Mouse (Mus musculus) forebrain, embryonic 16.5 days (tissue): Measurements from ENCODE around the gene Cct2. TPM values are rescaled to one million over a fixed set of nuclear protein-coding genes. Genes with fewer than 3 reads are reported as not detected.
"Not testable (repeated sequence)": the region's sequence is repeated elsewhere in the genome, so short reads cannot be mapped to it uniquely, and the experiment has no call there.

Experiments
- ATAC-seq: fragments of 200-750 bp; cut with Nextera tagmentation; 2 replicates; pipeline ENCODE4 v1.8.0; 2017; ENCODE audit warnings: mild to moderate bottlenecking, moderate library complexity
- H3K27ac ChIP-seq: fragments of 300-500 bp; sonication (generic); 2 replicates; pipeline ENCODE4 v1.5.1; 2014; ENCODE audit warnings: low read length, control low read depth
- H3K27me3 ChIP-seq: fragments of 300-500 bp; sonication (generic); replicated peaks from 2 replicates; pipeline ENCODE4 v1.6.1; 2014; ENCODE audit warnings: low read length; ENCODE audit not compliant: control insufficient read depth, insufficient read depth
- H3K36me3 ChIP-seq: fragments of 300-500 bp; sonication (generic); 2 replicates; pipeline ENCODE4 v1.6.1; 2014; ENCODE audit not compliant: control insufficient read depth, insufficient read depth
- H3K4me1 ChIP-seq: fragments of 300-500 bp; sonication (generic); replicated peaks from 2 replicates; pipeline ENCODE4 v1.6.1; 2014; ENCODE audit warnings: low read length; ENCODE audit not compliant: control insufficient read depth, insufficient read depth
- H3K4me2 ChIP-seq: fragments of 300-500 bp; sonication (generic); 2 replicates; pipeline ENCODE4 v1.6.1; 2014; ENCODE audit warnings: mild to moderate bottlenecking, low read length, control low read depth
- H3K4me3 ChIP-seq: fragments of 300-500 bp; sonication (generic); replicated peaks from 2 replicates; pipeline ENCODE4 v1.5.1; 2014; ENCODE audit warnings: mild to moderate bottlenecking, low read length, control low read depth
- H3K9ac ChIP-seq: fragments of 300-500 bp; sonication (generic); replicated peaks from 2 replicates; pipeline ENCODE4 v1.6.1; 2014; ENCODE audit warnings: low read depth, low read length, control low read depth
- H3K9me3 ChIP-seq: fragments of 300-500 bp; sonication (generic); 2 replicates; pipeline ENCODE4 v1.6.1; 2016; ENCODE audit warnings: low read length; ENCODE audit not compliant: control insufficient read depth
- WGBS: fragments of 180-500 bp; shearing (Covaris S2); extraction: QIAGEN DNeasy Blood & Tissue Kit; methylation state at CpG from one replicate; pipeline ENCODE4 v1.1.7; 2014; 5-methylcytosine and 5-hydroxymethylcytosine counted together
- polyA plus RNA-seq: library from polyadenylated mRNA; unstranded; fragments of >200 nt; fragmentation: Nextera tagmentation; extraction: Ambion mirVana; gene quantifications from 2 replicates; pipeline ENCODE4 v1.2.1, GENCODE M21; 2015

The Cct2 gene
- polyA plus RNA-seq, 1 experiment from 2014 or later, result 266 TPM

GRCm38 (mm10) chr10:117069109-117069508 lies 5.5 kb upstream of the Cct2 start:
- no peak overlapping the region for H3K4me3 ChIP-seq
- no peak overlapping the region for H3K27ac ChIP-seq
- H3K9ac ChIP-seq, result no peak overlapping the region
- no peak overlapping the region for H3K4me2 ChIP-seq
- WGBS, result 96% methylated on average over 3 of the region's 3 CpGs
- peaks cover 12% of the 10 kb centered on the region for H3K36me3 ChIP-seq
- no peak for ATAC-seq
- no peaks in the 10 kb centered on the region for H3K9me3 ChIP-seq
- no peaks in the 10 kb centered on the region for H3K4me1 ChIP-seq
- H3K27me3 ChIP-seq, result no peaks in the 10 kb centered on the region

GRCm38 (mm10) chr10:117064076-117064475 lies 462 bp upstream of the Cct2 start:
- H3K4me3 ChIP-seq, result peak overlapping the region; percentile 87
- peak; percentile 32 for ATAC-seq
- H3K27me3 ChIP-seq, result no peaks in the 10 kb centered on the region
- peak overlapping the region; percentile 93 for H3K27ac ChIP-seq
- 3% methylated on average over 7 of the region's 7 CpGs for WGBS
- no peaks in the 10 kb centered on the region for H3K9me3 ChIP-seq
- H3K36me3 ChIP-seq, result peaks cover 24% of the 10 kb centered on the region
- H3K4me2 ChIP-seq, result peak overlapping the region; percentile 66
- peak overlapping the region; percentile 53; the same call in 1 of the 2 replicates for H3K9ac ChIP-seq
- H3K4me1 ChIP-seq, result peaks cover 6% of the 10 kb centered on the region

GRCm38 (mm10) chr10:117062894-117063253 lies 740 bp downstream of the Cct2 start:
- H3K4me2 ChIP-seq, result peak overlapping the region; percentile 97
- H3K27ac ChIP-seq, result 0 out of 2 replicates have a peak overlapping the region, but pooled peaks have one; percentile 22
- no peaks in the 10 kb centered on the region for H3K9me3 ChIP-seq
- H3K36me3 ChIP-seq, result peaks cover 31% of the 10 kb centered on the region
- WGBS, result 3% methylated on average over 15 of the region's 15 CpGs
- no peak for ATAC-seq
- no peaks in the 10 kb centered on the region for H3K27me3 ChIP-seq
- peak overlapping the region; percentile 80 for H3K9ac ChIP-seq
- peak overlapping the region; percentile 87 for H3K4me3 ChIP-seq
- H3K4me1 ChIP-seq, result peaks cover 11% of the 10 kb centered on the region

GRCm38 (mm10) chr10:117055668-117056067 lies 7.9 kb downstream of the Cct2 start:
- Histone ChIP-seq H3K9me3 (no peaks in the 10 kb centered on the region), H3K36me3 (peaks cover 74% of the 10 kb centered on the region), H3K9ac (no peak overlapping the region), H3K27ac (no peak overlapping the region), H3K4me2 (no peak overlapping the region), H3K4me3 (no peak overlapping the region), H3K27me3 (no peaks in the 10 kb centered on the region), H3K4me1 (peaks cover 5% of the 10 kb centered on the region; the same call in 1 of the 2 replicates)
- ATAC-seq, result no peak
- 92% methylated on average over 4 of the region's 4 CpGs for WGBS

DNA sequence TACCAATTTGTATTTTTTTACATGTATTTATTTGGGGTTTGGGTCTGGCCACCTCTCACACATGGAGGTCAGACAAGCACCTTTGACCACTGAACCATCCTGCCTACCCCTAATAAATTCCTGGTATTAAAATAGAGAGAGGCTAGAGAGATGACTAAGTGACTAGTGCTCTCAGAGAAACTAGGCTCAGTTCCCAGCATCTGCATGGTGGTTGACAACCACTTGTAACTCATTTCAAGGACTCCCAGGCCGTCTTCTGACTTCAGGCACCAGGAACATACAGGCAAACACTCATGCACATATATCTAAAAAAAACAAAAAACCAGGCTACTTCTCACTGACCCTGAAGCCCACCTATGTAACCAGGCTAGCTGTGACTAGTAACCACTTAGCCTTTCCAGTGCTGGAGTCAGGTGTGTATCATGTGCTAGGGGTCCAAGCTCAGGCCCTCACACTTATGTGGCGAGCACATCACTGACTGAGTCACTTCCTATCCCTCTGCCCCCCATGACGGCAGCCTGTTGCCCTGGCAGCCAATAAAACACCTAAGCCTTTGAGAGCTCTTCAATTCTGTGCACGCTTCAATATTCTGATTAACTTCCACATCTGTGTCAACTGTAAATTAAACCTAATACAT lies 13.5 kb downstream of the Cct2 start:
- peaks cover 2% of the 10 kb centered on the region; the same call in 1 of the 2 replicates for H3K4me1 ChIP-seq
- H3K9ac ChIP-seq, result no peak overlapping the region
- H3K36me3 ChIP-seq, result peaks cover 35% of the 10 kb centered on the region
- H3K27ac ChIP-seq, result no peak overlapping the region
- 82% methylated on average over 4 of the region's 4 CpGs for WGBS
- H3K4me3 ChIP-seq, result no peak overlapping the region
- no peaks in the 10 kb centered on the region for H3K27me3 ChIP-seq
- no peak for ATAC-seq
- no peaks in the 10 kb centered on the region for H3K9me3 ChIP-seq
- no peak overlapping the region for H3K4me2 ChIP-seq

DNA sequence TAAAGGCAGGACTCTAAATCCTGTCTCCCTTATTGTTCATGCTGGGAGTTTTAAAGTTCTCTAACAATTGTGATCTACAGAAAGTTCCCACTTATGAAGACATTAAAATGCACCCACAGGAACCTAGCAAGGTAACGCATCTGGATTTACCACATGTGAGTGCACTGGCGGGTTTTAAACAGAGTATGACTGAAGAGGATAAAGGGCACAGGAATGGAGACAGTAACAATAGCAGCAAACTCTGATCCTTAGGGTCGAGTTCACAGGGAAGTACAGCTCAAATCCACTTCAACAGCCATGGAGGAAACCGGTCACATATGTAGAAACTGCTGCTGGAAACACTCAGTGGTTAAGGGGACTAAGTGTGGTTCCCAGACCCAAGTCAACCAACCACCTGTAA lies 14.4 kb downstream of the Cct2 start:
- no peaks in the 10 kb centered on the region for H3K9me3 ChIP-seq
- peaks cover 2% of the 10 kb centered on the region; the same call in 1 of the 2 replicates for H3K4me1 ChIP-seq
- H3K9ac ChIP-seq, result no peak overlapping the region
- peaks cover 27% of the 10 kb centered on the region for H3K36me3 ChIP-seq
- no peaks in the 10 kb centered on the region for H3K27me3 ChIP-seq
- ATAC-seq, result no peak
- WGBS, result 80% methylated on average over 4 of the region's 4 CpGs
- no peak overlapping the region for H3K27ac ChIP-seq
- H3K4me2 ChIP-seq, result no peak overlapping the region
- no peak overlapping the region for H3K4me3 ChIP-seq

DNA sequence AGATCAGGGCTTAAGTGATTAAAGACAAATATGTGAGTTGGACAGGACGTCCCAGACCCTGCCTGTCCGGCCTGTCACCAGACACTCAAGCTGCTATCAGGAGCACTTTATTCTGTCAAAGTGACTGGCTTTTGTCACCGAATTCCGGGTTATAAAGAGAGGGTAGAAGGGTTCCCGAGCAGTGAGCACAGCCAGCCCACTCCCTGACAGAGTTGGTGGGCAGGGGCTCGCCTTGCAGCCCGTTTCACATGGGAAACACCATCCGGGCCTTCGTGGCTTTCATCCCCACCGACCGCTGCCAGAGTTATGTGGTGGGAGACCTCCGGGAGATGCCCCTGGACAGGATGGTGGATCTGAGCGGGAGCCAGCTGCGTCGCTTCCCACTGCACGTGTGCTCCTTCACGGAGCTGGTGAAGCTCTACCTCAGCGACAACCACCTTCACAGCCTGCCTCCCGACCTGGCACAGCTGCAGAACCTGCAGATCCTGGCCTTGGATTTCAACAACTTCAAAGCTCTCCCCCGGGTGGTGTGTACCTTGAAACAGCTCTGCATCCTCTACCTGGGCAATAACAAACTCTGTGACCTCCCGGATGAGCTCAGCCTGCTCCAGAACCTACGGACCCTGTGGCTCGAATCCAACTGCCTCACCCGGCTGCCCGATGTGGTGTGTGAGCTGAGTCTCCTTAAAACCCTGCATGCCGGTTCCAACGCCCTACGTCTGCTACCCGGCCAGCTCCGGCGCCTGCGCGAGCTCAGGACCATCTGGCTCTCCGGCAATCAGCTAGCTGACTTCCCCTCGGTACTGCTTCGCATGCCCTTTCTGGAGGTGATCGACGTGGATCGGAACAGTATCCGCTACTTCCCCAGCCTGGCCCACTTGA lies 18.2 kb downstream of the Cct2 start, which contains the start of gene Lrrc10:
Gene Lrrc10 (plus strand): TSS at position 167 of the 882 bp plus-strand sequence.
- Histone ChIP-seq H3K36me3 (peaks cover 5% of the 10 kb centered on the region; the same call in 1 of the 2 replicates), H3K9ac (peak within 1 kb of the TSS; percentile 26; the same call in 1 of the 2 replicates), H3K9me3 (no peaks in the 10 kb centered on the region), H3K27me3 (no peaks in the 10 kb centered on the region), H3K4me3 (peak within 1 kb of the TSS; percentile 22), H3K4me1 (peaks cover 2% of the 10 kb centered on the region; the same call in 1 of the 2 replicates), H3K4me2 (peak within 1 kb of the TSS; percentile 41), H3K27ac (no peak within 1 kb of the TSS)
- 47% methylated on average over 40 of the region's 40 CpGs for WGBS
- ATAC-seq, result peak; percentile 61

DNA sequence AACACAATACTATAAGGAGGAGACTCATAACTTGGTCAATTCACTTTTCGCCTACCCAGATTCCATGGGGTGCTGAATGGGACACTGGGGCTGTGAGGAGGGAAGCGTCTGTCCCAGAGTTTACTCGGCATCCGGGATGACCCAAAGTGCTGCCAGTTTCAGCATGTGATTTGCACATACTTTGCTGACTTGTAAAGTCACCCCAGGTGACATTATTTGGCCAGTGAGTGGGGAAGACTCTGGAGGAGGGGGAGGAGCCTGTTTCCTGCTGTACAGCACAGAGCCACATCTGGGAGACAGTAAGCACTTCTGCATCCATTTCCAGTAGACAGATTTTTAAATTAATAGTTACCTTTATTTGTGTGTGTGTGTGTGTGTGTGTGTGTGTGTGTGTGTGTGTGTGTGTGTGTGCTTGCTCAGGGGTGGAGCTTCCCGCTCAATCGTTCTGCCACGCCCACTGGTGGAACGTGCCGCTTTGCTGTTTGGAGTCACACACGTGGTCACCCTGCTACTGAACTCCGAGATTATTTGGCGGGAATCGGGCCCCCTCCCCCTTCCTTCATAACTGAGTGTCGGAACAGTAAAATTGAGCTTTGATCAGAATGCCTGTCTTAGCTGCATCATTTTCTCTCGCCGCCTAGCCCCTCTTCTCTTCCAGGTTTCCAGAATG lies 20.0 kb downstream of the Cct2 start:
- not testable (repeated sequence) for ATAC-seq, H3K4me3 ChIP-seq, H3K4me2 ChIP-seq, H3K27ac ChIP-seq, H3K36me3 ChIP-seq, H3K27me3 ChIP-seq, H3K4me1 ChIP-seq, H3K9ac ChIP-seq, H3K9me3 ChIP-seq
- WGBS, result 59% methylated on average over 15 of the region's 16 CpGs

GRCm38 (mm10) chr10:117042295-117042694 lies 21.3 kb downstream of the Cct2 start:
- WGBS, result 89% methylated on average over 14 of the region's 14 CpGs
- Histone ChIP-seq H3K27ac (no peak overlapping the region), H3K4me3 (no peak overlapping the region), H3K4me2 (no peak overlapping the region), H3K27me3 (no peaks in the 10 kb centered on the region), H3K9ac (no peak overlapping the region), H3K9me3 (no peaks in the 10 kb centered on the region), H3K4me1 (peaks cover 2% of the 10 kb centered on the region; the same call in 1 of the 2 replicates), H3K36me3 (no peaks in the 10 kb centered on the region)
- no peak for ATAC-seq
